8 mouse cellular contexts compared by ENCODE assay signal in genomic region chr4:83486117-83486901, GRCm38 (mm10). TPM values are rescaled to one million over a fixed set of nuclear protein-coding genes. Genes with fewer than 3 reads are reported as not detected.
DNase-seq lines count a peak whose midpoint lies in the region; ATAC-seq lines count a peak whose summit lies in the region.

Gene Psip1, minus strand, starts transcription at chr4:83486459.

- no peaks in the 10 kb centered on the region for H3K9me3 ChIP-seq in forebrain, embryonic 11.5 days (ENCODE audit: control insufficient read depth, low read length)
- H3K9me3 ChIP-seq in heart, embryonic 16.5 days (replicated peaks; ENCODE audit: control insufficient read depth, low read length), result no peaks in the 10 kb centered on the region
- H3K9me3 ChIP-seq in liver, embryonic 15.5 days (replicated peaks), result no peaks in the 10 kb centered on the region
- H3K9me3 ChIP-seq in neural tube, embryonic 12.5 days, result no peaks in the 10 kb centered on the region

- H3K27me3 ChIP-seq in forebrain, embryonic 11.5 days (ENCODE audit: control insufficient read depth, insufficient read depth, low read length), result no peaks in the 10 kb centered on the region
- H3K27me3 ChIP-seq in heart, embryonic 16.5 days (ENCODE audit: control insufficient read depth, insufficient read depth, low read length), result no peaks in the 10 kb centered on the region
- no peaks in the 10 kb centered on the region for H3K27me3 ChIP-seq in liver, embryonic 15.5 days
- no peaks in the 10 kb centered on the region for H3K27me3 ChIP-seq in neural tube, embryonic 12.5 days (replicated peaks)

- H3K4me1 ChIP-seq in forebrain, embryonic 11.5 days (replicated peaks; ENCODE audit: control insufficient read depth, insufficient read depth, low read length), result peaks cover 12% of the 10 kb centered on the region
- H3K4me1 ChIP-seq in heart, embryonic 16.5 days (ENCODE audit: control insufficient read depth, insufficient read depth, low read length), result peaks cover 13% of the 10 kb centered on the region
- H3K4me1 ChIP-seq in liver, embryonic 15.5 days (replicated peaks), result peaks cover 28% of the 10 kb centered on the region
- H3K4me1 ChIP-seq in neural tube, embryonic 12.5 days, result peaks cover 12% of the 10 kb centered on the region

- peak within 1 kb of the TSS; percentile 98 for H3K27ac ChIP-seq in forebrain, embryonic 11.5 days (ENCODE audit: low read depth, low read length)
- peak within 1 kb of the TSS; percentile 98 for H3K27ac ChIP-seq in heart, embryonic 16.5 days (ENCODE audit: low read length)
- H3K27ac ChIP-seq in liver, embryonic 15.5 days (replicated peaks), result peak within 1 kb of the TSS; percentile 96
- H3K27ac ChIP-seq in neural tube, embryonic 12.5 days, result peak within 1 kb of the TSS; percentile 99

- H3K9ac ChIP-seq in forebrain, embryonic 11.5 days (ENCODE audit: low read length), result peak within 1 kb of the TSS; percentile 95
- peak within 1 kb of the TSS; percentile 83 for H3K9ac ChIP-seq in heart, embryonic 16.5 days (ENCODE audit: low read length)
- peak within 1 kb of the TSS; percentile 92 for H3K9ac ChIP-seq in liver, embryonic 15.5 days
- peak within 1 kb of the TSS; percentile 98 for H3K9ac ChIP-seq in neural tube, embryonic 12.5 days

- peaks cover 5% of the 10 kb centered on the region for H3K36me3 ChIP-seq in forebrain, embryonic 11.5 days (ENCODE audit: control insufficient read depth, insufficient read depth, low read length)
- H3K36me3 ChIP-seq in heart, embryonic 16.5 days (ENCODE audit: control insufficient read depth, insufficient read depth), result peaks cover 12% of the 10 kb centered on the region
- peaks cover 24% of the 10 kb centered on the region for H3K36me3 ChIP-seq in liver, embryonic 15.5 days (replicated peaks)
- peaks cover 22% of the 10 kb centered on the region for H3K36me3 ChIP-seq in neural tube, embryonic 12.5 days

- DNase-seq in CD8-positive naive resting alpha-beta T cell, adult 2 months (ENCODE audit: low read depth in 2 of 2, low spot score in 2 of 2), result peak; percentile 88 to 89
- DNase-seq in c-Kit-positive CD71-negative TER-119-negative erythroid progenitor cells, embryonic 14.5 days (ENCODE audit: low read depth), result peak; percentile 74
- DNase-seq in forebrain, embryonic 11.5 days (ENCODE audit: low spot score), result peak; percentile 97
- peak; percentile 80 to 92 for DNase-seq in kidney, postnatal 36 days
- DNase-seq in telencephalon, adult 2 months (ENCODE audit: low read depth, low spot score), result peak; percentile 75

- peak within 1 kb of the TSS; percentile 99 for H3K4me3 ChIP-seq in forebrain, embryonic 11.5 days (ENCODE audit: low read depth, low read length)
- peak within 1 kb of the TSS; percentile 86 for H3K4me3 ChIP-seq in heart, embryonic 16.5 days (ENCODE audit: low read length)
- H3K4me3 ChIP-seq in liver, embryonic 15.5 days (replicated peaks), result peak within 1 kb of the TSS; percentile 98
- peak within 1 kb of the TSS; percentile 97 for H3K4me3 ChIP-seq in neural tube, embryonic 12.5 days

- peak within 1 kb of the TSS; percentile 66 for H3K4me2 ChIP-seq in forebrain, embryonic 11.5 days (ENCODE audit: low read depth, low read length, severe bottlenecking)
- peak within 1 kb of the TSS; percentile 90 for H3K4me2 ChIP-seq in heart, embryonic 16.5 days (ENCODE audit: low read depth, low read length)
- peak within 1 kb of the TSS; percentile 84 for H3K4me2 ChIP-seq in liver, embryonic 15.5 days
- peak within 1 kb of the TSS; percentile 68 for H3K4me2 ChIP-seq in neural tube, embryonic 12.5 days (replicated peaks)

- ATAC-seq in forebrain, embryonic 11.5 days (replicated peaks; ENCODE audit: low FRiP score), result peak; percentile 93
- peak; percentile 87 for ATAC-seq in heart, embryonic 16.5 days (replicated peaks; ENCODE audit: extremely low read depth, insufficient read depth, low FRiP score)
- ATAC-seq in liver, embryonic 15.5 days (ENCODE audit: insufficient read depth), result peak; percentile 85
- peak; percentile 96 for ATAC-seq in neural tube, embryonic 12.5 days (ENCODE audit: low FRiP score, low read depth)

- WGBS in forebrain, embryonic 11.5 days, result under 1% methylated on average over 60 of the region's 86 CpGs
- WGBS in heart, embryonic 16.5 days, result under 1% methylated on average over 69 of the region's 86 CpGs
- WGBS in liver, embryonic 15.5 days (ENCODE audit: insufficient replicate concordance), result under 1% methylated on average over 60 of the region's 86 CpGs
- under 1% methylated on average over 69 of the region's 86 CpGs for WGBS in neural tube, embryonic 12.5 days

RNA-seq across cellular contexts. Expression of gene Psip1, which starts in this region (rescaled TPM):
- 471 and 480 TPM in 2 replicates for polyA plus RNA-seq in forebrain, embryonic 11.5 days (2014; fragmentation: Nextera tagmentation; extraction: Ambion mirVana)
- polyA plus RNA-seq in heart, embryonic 16.5 days (2015; fragmentation: Nextera tagmentation; extraction: Ambion mirVana), result 69.0 and 82.9 TPM in 2 replicates
- polyA plus RNA-seq in liver, embryonic 15.5 days (2015; fragmentation: Nextera tagmentation; extraction: Ambion mirVana), result 37.1 and 42.8 TPM in 2 replicates
- polyA plus RNA-seq in neural tube, embryonic 12.5 days (2016; fragmentation: Nextera tagmentation; extraction: Ambion mirVana), result 337 and 394 TPM in 2 replicates

Comparison
In these comparisons a context has a peak if more than half of its experiments do, and no peak if none do; other contexts are left out.
1. Peak in every context shown above with its lines: DNase-seq, ATAC-seq, H3K4me3 ChIP-seq and H3K27ac ChIP-seq.